Mouse (Mus musculus): Measurements from ENCODE around the gene Jade3. TPM values are rescaled to one million over a fixed set of nuclear protein-coding genes. Genes with fewer than 3 reads are reported as not detected.
"Not testable (repeated sequence)": the region's sequence is repeated elsewhere in the genome, so short reads cannot be mapped to it uniquely, and the experiment has no call there.

Jade3 gene
- polyA plus RNA-seq (2012; rRNA removed): 3.3 and 4.3 TPM in 2 replicates
- 6.2 and 7.3 TPM in 2 replicates for polyA plus RNA-seq (2014; fragmentation: Nextera tagmentation; extraction: Ambion mirVana)

DNA sequence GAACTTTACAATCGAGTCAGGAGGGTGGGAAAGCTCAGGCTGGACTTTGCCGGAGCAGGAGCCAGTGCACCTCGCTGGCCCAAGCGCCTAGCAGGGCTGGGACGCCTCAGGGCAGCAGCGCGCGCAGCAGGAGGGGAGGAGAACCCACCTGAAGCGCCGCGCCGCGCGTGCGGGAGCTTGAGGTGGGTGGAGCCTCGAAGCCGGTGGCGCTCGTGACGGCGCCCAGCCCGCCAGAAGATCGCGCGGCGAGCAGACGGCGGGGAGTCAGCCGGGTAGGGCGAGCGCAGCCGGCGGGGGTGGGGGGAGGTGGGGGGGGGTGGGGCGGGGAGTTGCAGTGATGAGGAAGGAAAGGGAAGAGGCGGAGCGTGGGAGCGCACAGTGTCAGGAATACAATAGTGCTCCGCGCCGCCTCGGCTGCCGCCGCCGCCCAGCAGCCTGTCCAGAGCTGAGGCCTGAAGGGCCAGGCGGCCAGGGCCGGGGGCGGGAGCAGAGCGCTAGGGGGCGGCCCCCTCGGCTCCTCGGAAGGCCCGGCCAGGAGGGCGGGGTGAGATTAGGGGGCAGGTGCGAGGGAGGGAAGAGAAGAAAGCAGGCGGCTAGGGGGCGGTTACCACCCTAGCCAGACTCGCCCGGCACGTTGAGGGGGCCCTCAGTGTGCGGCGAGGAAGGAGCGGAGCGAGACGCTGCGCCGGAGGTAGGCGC lies at the start of gene Jade3:
Gene Jade3, plus strand, starts transcription at position 549 of the 699 bp plus-strand sequence.
- Histone ChIP-seq H3K9me3 (ENCODE audit: control insufficient read depth, low read length) (no peaks in the 10 kb centered on the region), H3K9ac (ENCODE audit: low read depth, low read length, severe bottlenecking) (peak within 1 kb of the TSS; percentile 69), H3K36me3 (ENCODE audit: control insufficient read depth, insufficient read depth, low read length) (no peaks in the 10 kb centered on the region), H3K27ac (replicated peaks; ENCODE audit: low read depth, low read length) (peak within 1 kb of the TSS; percentile 73), H3K4me2 (replicated peaks; ENCODE audit: low read depth, low read length, severe bottlenecking) (peak within 1 kb of the TSS; percentile 53), H3K4me1 (ENCODE audit: control insufficient read depth, insufficient read depth, low read length) (0 out of 2 replicates have a peak, but pooled peaks cover 2% of the 10 kb centered on the region), H3K4me3 (replicated peaks; ENCODE audit: low read length) (peak within 1 kb of the TSS; percentile 57), H3K27me3 (ENCODE audit: control insufficient read depth, insufficient read depth, low read length) (no peaks in the 10 kb centered on the region)
- WGBS: 39% methylated on average over 10 of the region's 67 CpGs
- TF ChIP-seq POLR2A (IDR thresholded peaks at IDR 0.05; ENCODE audit: borderline replicate concordance, extremely low read depth, insufficient read depth, insufficient read length): 0 out of 2 replicates have a peak, but pooled peaks have one; percentile 39
- DNase-seq (ENCODE audit: low spot score) (peak; percentile 79), ATAC-seq (ENCODE audit: low FRiP score, low read depth) (peak; percentile 95)

DNA sequence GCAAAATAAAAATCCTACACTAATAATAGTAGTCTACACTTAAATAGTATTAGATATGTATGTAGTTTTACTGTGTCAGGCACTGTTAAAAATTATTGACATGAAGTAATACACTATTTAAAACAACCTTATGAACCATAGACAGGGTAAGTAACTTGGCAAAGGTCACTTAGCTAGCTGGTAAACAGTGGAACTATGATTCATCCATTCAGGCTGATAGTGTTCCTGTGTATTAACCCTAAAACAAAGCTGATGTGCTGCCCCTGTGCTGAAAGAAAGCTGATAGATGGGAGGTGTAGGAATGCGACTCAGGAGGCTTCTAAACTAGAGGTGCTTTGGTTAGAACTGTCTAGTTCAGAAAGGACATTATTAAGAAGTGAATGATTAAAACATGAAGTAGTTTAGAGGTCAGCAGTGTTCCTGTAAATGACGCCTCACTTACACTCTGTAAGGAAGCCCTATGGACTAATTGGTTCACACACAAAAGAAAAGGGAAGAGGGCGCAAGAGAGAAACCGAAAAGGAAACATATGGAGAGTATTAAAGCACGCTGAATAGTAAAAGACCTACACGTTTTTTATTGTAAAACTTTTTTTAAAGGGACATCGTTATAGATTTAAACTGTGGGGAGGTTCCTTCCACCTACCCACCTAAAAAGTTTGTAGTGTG lies 46.0 kb upstream of the Jade3 start:
- Histone ChIP-seq H3K27me3 (ENCODE audit: control insufficient read depth, insufficient read depth, low read length) (no peaks in the 10 kb centered on the region), H3K4me2 (replicated peaks; ENCODE audit: low read depth, low read length, severe bottlenecking) (no peak overlapping the region), H3K9me3 (ENCODE audit: control insufficient read depth, low read length) (no peaks in the 10 kb centered on the region), H3K27ac (replicated peaks; ENCODE audit: low read depth, low read length) (no peak overlapping the region), H3K9ac (ENCODE audit: low read depth, low read length, severe bottlenecking) (no peak overlapping the region), H3K4me1 (ENCODE audit: control insufficient read depth, insufficient read depth, low read length) (no peaks in the 10 kb centered on the region), H3K36me3 (ENCODE audit: control insufficient read depth, insufficient read depth, low read length) (no peaks in the 10 kb centered on the region), H3K4me3 (replicated peaks; ENCODE audit: low read length) (no peak overlapping the region)
- ATAC-seq (ENCODE audit: low FRiP score, low read depth) (no peak), DNase-seq (ENCODE audit: low spot score) (no peak)
- 42% methylated on average over 7 of the region's 7 CpGs for WGBS
- no peak for TF ChIP-seq POLR2A (IDR thresholded peaks at IDR 0.05; ENCODE audit: borderline replicate concordance, extremely low read depth, insufficient read depth, insufficient read length)

DNA sequence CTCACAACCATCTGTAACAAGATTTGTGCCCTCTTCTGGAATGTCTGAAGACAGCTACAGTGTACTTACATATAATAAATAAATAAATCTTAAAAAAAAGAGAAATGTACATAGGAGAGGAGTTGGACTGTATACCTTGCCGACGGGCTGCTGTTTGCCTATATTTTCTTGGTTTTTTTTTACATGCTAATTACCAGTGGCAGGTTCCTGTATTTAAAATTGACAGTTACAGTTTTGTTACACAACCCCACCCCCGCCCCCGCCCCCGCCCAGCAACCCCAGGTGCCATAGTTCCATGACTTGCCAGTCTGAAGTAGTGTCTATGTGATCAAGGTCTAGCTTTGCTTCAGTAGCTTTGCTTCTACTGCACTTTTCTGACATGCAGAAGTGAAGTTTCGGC lies 43.2 kb upstream of the Jade3 start:
- H3K4me1 ChIP-seq (ENCODE audit: control insufficient read depth, insufficient read depth, low read length): no peaks in the 10 kb centered on the region
- no peak for TF ChIP-seq POLR2A (IDR thresholded peaks at IDR 0.05; ENCODE audit: borderline replicate concordance, extremely low read depth, insufficient read depth, insufficient read length)
- H3K9me3 ChIP-seq (ENCODE audit: control insufficient read depth, low read length): no peaks in the 10 kb centered on the region
- 86% methylated on average over 6 of the region's 6 CpGs for WGBS
- H3K4me3 ChIP-seq (replicated peaks; ENCODE audit: low read length): no peak overlapping the region
- H3K27ac ChIP-seq (replicated peaks; ENCODE audit: low read depth, low read length): no peak overlapping the region
- ATAC-seq (ENCODE audit: low FRiP score, low read depth) (no peak), DNase-seq (ENCODE audit: low spot score) (no peak)
- no peak overlapping the region for H3K4me2 ChIP-seq (replicated peaks; ENCODE audit: low read depth, low read length, severe bottlenecking)
- no peaks in the 10 kb centered on the region for H3K36me3 ChIP-seq (ENCODE audit: control insufficient read depth, insufficient read depth, low read length)
- no peaks in the 10 kb centered on the region for H3K27me3 ChIP-seq (ENCODE audit: control insufficient read depth, insufficient read depth, low read length)
- no peak overlapping the region for H3K9ac ChIP-seq (ENCODE audit: low read depth, low read length, severe bottlenecking)

DNA sequence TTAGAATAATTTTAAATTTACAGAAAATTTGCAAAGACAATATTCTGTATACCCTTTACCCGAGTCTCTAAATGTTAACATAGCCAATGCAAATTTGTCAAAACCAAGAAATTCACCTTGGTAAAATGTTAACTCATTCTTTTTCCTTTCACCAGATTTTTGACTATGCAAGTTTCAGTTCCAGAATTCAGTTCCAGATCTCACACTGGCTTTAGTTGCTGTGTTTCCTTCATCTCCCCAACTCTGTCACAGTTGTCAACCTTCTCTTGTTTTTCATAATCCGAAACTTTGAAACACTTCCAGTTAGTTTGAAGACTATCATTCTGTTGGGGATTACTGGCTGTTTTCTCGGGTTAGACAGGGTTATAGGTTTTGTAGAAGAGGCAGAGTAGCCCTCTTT lies 38.5 kb upstream of the Jade3 start:
- H3K4me1 ChIP-seq (ENCODE audit: control insufficient read depth, insufficient read depth, low read length): no peaks in the 10 kb centered on the region
- no peak overlapping the region for H3K4me3 ChIP-seq (replicated peaks; ENCODE audit: low read length)
- no peak for DNase-seq (ENCODE audit: low spot score)
- no peaks in the 10 kb centered on the region for H3K27me3 ChIP-seq (ENCODE audit: control insufficient read depth, insufficient read depth, low read length)
- H3K27ac ChIP-seq (replicated peaks; ENCODE audit: low read depth, low read length): no peak overlapping the region
- H3K36me3 ChIP-seq (ENCODE audit: control insufficient read depth, insufficient read depth, low read length): no peaks in the 10 kb centered on the region
- WGBS: 76% methylated on average over 3 of the region's 3 CpGs
- no peak for TF ChIP-seq POLR2A (IDR thresholded peaks at IDR 0.05; ENCODE audit: borderline replicate concordance, extremely low read depth, insufficient read depth, insufficient read length)
- H3K9me3 ChIP-seq (ENCODE audit: control insufficient read depth, low read length): no peaks in the 10 kb centered on the region
- ATAC-seq (ENCODE audit: low FRiP score, low read depth): no peak
- no peak overlapping the region for H3K9ac ChIP-seq (ENCODE audit: low read depth, low read length, severe bottlenecking)
- H3K4me2 ChIP-seq (replicated peaks; ENCODE audit: low read depth, low read length, severe bottlenecking): no peak overlapping the region

DNA sequence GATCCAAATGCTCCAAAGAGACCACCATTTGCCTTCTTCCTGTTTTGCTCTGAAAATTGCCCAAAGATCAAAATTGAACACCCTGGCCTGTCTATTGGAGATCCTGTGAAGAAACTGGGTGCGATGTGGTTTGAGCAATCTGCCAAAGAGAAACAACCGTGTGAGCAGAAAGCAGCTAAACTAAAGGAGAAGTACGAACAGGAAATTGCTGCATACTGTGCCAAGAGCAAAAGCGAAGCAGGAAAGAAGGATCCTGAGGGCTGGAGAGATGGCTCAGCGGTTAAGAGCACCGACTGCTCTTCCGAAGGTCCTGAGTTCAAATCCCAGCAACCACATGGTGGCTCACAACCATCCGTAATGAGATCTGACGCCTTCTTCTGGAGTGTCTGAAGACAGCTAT lies 33.5 kb upstream of the Jade3 start:
- H3K27ac ChIP-seq (replicated peaks; ENCODE audit: low read depth, low read length); H3K4me1 ChIP-seq (ENCODE audit: control insufficient read depth, insufficient read depth, low read length); H3K9ac ChIP-seq (ENCODE audit: low read depth, low read length, severe bottlenecking); H3K4me3 ChIP-seq (replicated peaks; ENCODE audit: low read length); DNase-seq (ENCODE audit: low spot score); H3K36me3 ChIP-seq (ENCODE audit: control insufficient read depth, insufficient read depth, low read length); H3K4me2 ChIP-seq (replicated peaks; ENCODE audit: low read depth, low read length, severe bottlenecking); H3K9me3 ChIP-seq (ENCODE audit: control insufficient read depth, low read length); ATAC-seq (ENCODE audit: low FRiP score, low read depth); H3K27me3 ChIP-seq (ENCODE audit: control insufficient read depth, insufficient read depth, low read length): not testable (repeated sequence)
- WGBS: 89% methylated on average over 9 of the region's 9 CpGs

Data from limb, embryonic 14.5 days (tissue).